Mouse (Mus musculus): ENCODE data around the gene Rell1.
A peak's percentile ranks its signal among the peaks of the same experiment; 100 is the strongest.

Rell1 gene

DNA sequence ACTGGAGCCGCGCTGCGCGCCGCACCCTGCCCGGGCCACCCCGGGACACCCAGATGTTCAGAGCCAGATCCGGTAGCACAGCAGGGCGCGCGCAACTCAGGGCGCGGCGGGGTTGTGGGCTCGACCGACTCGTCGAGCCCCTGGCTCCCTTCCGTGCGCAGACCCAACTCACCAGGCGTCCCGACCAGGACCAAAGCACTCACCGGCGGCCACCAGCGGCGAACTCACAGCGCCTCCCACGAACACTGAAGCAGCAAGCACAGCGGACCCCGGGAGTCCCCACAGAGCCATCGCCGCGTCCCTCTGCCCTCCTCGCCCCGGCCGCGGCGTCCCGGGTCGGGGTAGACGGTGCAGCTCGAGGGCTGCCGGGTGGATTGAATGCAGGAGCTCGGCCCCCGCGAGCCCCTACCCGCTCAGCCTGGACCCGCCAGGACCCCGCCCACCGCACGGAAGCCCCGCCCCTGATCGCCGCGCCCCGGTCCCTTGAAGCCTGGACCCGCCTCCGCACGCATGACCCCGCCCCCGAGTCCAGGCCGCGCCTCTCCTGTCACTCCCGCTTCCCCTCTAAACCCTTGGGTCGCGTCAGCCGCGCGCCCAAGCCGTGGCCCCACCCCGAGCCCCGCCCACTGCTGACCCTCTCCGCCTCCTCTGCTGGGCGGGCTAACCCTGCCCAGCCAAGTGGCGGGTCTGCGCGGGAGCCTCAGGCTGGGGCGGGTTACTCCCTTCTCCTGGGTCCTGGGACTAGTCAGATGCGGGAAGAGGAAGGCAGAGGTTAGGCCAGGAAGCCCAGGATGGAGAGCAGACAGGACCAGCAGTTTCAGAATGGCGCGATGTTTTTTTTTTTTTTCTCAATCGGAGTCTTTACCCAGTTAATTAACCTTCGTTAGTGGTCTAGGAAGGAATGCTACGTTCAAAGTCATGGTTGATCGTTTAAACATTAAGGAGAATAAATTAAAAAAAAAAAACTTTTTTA is at the start of gene Rell1:
Gene Rell1 (minus strand): TSS at position 455 of the 973 bp plus-strand sequence.
- peak; percentile 96 for DNase-seq (ENCODE audit: low read depth)

DNA sequence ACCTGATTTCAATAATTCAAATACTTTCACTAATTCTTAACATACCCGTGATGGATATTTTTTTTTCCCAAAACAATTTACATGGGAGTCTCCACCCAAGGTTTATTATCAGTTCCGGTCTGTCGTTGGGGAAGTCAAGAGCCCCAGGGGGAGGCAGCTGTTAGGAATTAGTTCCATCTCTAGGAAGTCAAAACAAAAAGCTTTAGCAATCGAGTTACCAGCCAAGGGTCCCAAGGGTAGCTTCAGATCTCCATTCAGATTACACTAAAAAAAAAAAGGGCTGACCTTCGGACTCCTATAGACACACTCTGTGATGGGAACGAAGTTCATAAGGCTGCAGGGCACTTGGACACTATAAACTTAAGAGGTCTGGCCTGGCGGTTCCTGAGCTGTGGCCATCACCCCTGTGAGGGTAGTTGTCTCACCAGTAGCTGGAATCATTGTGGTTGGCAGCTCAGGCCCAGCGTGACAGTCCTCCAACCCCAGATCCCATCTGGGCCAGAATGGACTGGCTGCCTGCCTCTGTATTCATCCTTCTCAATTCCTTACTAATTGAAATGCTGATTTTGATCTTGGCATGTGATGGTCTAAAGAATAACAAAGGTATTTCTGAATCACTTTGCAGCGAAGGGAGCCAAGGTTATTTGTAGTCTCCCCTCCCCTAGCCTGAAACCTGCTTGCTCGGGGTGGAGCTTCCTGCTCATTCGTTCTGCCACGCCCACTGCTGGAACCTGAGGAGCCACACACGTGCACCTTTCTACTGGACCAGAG is 44.1 kb upstream of the Rell1 start:
- no peak for DNase-seq (ENCODE audit: low read depth)

DNA sequence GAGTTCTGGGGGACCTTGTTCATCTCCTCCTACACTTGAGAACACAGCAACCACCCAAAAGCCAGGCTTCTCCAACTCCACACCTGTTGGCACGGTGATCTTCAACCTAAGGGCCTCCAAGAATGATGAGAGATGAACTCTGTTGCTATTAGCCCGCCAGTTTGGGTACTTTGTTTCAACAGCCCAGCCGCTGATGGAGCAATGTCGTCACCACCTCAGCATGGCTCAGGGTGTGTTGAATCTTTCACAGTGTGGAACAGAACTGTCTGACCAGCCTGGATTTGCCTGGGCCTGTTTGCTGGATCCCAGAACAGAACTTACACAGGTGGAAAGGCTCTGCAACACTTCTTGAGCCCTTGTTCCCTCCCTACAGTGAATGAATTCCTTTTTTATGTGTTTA is 37.9 kb upstream of the Rell1 start:
- DNase-seq (ENCODE audit: low read depth): no peak

DNA sequence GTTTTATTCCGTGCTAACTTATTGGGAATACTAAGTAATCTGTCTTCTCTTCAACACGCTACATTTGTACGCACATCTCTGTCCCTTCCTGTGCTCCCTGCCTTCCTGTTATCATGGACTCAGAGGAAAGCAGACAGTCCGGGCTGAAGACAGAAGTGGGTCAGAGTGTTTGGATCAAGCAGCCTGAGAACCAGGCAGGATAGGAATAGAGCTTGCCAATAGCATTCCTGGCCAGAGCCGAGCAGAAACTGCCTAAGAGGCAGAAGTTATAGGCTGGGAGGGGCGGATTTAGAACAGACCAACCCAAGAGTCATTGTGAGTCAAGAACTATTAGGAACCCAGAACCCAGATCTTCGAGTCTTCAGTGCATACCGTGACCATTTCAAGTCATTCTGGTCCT is 34.6 kb upstream of the Rell1 start:
- no peak for DNase-seq (ENCODE audit: low read depth)

DNA sequence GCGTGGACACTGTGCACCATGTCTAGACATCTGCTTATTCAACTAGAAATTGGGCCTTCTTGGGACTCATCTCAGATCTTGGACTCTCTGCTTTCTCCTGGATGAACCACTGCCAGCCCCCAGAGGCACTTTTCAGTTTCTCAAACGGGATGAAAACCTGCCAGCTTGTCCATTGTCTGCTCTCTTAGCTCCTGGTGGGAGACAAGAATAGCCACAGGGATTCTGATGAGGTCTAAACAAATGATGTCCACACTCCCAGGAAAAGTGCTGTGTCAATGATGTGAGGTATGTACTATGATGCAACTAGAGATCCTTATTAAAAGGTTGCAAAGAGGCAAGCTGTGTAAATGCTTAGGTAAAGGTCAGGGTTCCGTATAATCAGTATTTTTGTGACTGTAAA is 25.2 kb upstream of the Rell1 start:
- DNase-seq (ENCODE audit: low read depth): no peak

DNA sequence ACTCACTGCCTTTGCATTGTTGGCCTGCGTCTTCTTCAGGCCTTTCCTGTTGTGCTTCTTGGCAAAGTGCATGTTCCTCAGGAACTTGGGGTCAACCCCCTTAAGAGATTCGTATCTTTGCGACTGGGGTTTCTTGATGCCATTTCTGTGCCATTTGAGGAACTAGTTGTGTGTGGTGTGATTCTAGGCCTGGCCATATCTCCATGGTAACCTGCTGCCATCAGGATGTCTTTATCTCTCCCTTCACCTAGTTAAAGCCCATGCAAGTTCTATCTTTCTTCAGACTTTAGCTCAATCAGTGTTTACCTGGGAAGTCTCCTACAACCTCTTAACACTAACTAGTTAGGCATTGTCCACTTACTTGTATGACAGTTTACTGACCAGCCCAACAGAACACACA is 22.0 kb upstream of the Rell1 start:
- DNase-seq (ENCODE audit: low read depth): no peak

DNA sequence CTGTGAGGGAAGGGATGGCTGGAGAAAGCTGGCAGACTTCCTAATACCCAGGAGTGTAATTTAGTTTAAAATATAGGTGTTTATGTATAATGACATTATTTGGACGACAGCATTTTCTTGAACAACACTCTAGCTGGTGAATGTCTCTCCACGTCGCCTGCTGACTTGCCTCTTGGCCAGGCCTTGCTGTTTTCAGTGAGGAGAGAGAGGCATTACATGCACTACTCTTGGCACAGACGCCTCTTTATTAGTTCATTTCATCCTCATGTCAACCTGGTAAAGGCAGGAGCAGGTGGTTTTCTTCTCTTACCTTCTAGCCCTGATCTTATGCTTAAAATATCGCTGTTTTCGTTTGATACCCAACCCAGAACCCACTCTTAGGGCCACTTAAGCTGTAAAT is 17.6 kb upstream of the Rell1 start:
- no peak for DNase-seq (ENCODE audit: low read depth)

DNA sequence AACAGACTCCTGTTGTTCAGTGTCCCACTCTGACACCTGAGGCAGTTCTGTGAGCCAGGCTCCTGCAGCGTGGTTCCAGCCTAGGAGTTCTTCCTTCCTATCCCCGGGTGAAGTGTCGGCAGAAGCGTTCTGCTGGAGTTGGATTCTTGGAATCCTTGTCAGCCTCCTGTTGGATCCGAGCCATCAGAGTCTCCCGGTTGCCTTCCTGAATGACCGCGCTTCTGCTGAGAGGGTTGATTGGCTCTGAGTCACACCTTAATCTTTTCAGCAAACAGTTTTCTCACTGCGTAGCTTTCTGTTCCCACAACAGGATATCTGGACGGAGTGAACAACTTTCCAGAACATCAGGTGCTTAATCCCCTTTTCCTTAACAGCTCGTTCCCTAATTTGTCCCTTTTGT is 13.6 kb upstream of the Rell1 start:
- no peak for DNase-seq (ENCODE audit: low read depth)

DNA sequence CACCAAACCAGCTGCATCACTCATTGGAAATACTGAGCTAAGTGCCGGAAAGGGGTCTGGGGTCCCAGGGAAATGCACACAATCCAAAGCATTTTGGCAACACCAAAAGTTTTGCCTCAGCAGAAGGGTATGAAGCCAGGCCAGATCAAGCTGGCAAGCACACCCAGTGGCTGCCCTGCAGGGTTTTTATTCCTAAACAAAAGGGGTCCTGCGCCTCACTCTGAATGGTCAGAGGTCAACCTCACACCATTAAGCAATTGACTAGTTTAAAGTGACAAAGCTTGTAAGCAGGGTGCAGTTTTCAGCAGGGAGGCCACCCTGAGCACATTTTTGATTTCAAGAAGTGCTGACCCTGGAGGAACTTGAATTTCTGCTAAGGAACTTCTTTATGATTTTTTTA is 2.3 kb upstream of the Rell1 start:
- DNase-seq (ENCODE audit: low read depth): no peak

DNA sequence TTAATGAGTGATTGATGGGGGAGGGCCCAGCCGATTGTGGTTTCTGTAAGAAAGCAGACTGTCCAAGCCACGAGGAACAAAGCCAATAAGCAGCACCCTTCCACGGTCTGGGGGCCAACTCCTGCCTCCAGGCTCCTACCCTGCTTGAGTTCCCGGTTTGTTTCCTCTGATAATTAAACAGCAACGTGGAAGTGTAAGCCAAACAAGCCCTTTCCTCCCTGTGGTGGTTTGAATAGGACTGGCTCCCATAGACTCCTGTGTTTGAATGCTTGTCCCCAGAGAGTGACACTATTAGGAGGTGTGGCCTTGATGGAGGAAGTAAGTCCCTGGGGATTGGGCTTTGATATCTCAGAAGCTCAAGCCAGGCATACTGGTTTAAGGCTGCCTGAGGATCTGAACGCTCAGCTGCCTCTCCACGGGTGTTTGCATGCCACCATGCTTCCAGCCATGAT is 1.6 kb upstream of the Rell1 start:
- DNase-seq (ENCODE audit: low read depth): no peak

DNA sequence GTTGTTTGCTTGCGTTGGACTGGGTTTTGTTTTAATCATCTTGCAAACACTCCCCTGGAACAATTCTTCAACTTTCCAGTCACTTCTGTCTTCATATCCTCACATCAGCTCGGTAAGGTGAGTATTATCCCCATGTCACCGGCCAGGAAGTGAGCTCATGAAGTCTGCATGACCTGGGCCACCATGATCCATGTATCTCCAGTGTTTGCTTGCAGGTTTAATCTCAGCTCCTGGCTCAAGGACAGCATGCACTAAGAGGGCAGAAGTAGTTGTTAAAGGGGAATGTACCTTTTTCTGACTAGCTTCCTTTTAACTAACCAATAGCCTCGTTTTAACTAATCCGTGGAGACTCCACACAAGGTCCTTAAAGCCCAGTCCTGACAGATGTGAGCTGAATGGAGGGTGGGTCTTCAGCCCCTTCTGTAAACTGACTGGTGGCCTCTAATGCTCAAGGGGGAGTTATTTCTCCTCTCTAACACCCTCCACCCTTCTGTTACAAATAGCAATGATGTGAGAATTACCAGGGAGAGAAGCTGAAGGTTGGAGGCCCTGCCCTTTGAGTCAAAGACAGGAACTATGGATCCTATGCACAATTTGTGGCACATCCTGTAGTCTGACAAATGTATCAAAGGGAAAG is 897 bp upstream of the Rell1 start:
- DNase-seq (ENCODE audit: low read depth): peak; percentile 52

DNA sequence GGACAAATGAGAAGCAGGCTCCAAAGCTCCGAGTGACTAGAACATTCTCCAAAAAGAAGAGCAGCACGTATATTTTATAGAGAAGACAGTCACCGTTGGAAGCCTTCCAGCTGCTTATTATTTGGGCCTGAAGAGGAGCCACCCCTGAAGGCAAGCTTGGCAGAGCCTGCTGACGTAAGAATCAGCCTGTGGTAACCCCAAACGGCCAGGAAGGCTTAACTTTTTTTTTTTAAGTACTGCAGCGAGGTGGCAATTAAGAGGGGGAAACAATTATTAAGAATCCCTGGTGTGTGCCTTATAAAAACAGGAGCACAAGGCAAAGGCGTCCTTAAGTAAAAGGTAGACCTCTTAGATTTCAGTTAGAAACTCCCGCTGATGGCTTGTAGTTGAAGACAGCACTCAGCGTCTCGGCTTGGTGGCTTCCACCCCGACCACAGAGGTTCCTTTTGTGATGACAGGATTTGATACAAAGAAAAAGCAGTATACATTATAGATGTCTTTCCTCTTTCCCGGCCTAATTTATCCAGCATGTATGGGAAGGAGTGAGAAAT is 1.0 kb downstream of the Rell1 start:
- peak; percentile 78 for DNase-seq (ENCODE audit: low read depth)

DNA sequence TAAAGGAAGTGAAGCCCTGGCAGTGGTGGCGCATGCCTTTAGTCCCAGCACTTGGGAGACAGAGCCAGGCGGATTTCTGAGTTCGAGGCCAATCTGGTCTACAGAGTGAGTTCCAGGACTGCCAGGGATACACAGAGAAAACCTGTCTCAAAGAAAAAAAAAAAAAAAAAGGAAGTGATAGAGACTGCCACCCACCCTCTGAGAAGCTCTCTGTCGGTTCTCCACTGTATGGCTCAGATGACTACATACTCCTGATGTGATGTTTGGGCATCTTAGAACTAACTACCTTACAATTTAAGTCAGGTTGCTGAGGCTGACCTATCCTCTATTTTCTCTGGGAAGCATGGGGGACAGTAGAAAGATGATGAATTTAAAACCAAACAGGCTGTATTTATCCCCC is 2.3 kb downstream of the Rell1 start:
- no peak for DNase-seq (ENCODE audit: low read depth)

DNA sequence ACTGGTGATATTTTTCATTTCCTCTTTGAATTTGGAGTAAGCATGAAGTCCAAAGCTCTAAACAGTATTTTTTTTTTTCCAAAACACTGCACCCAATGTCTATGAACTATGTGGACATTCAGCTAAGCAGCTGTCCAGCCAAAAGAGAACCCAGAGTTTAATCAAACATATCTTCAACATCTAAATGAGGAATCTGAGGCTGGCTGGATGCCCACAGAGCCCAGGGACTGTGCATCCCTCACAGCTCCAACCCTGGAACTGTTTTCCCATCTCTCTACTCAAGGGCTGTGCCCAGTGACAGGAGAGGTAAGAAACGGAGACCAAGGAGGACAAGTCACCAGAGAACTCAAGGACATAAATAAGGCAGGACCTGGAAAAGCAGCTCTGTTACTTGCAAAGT is 2.8 kb downstream of the Rell1 start:
- no peak for DNase-seq (ENCODE audit: low read depth)

DNA sequence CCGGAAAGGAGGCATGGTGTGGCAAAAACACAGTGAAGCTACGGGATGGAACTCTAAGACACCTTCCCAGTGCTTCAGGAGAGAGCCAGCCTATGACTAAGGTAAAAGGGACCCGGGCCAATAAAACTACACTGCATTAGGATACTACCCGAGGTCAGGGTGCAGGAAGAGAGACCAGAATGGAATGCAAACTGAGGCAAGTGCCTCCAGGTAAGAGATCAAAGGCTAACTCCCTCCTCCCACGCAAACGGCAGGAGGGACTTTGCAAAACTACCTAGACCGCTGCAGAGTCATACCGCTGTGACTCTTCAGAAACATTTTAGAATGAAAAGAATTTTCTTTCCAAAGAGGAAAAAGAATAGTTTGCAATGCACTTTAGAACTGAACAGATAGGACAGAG is 4.1 kb downstream of the Rell1 start:
- DNase-seq (ENCODE audit: low read depth): peak; percentile 51

DNA sequence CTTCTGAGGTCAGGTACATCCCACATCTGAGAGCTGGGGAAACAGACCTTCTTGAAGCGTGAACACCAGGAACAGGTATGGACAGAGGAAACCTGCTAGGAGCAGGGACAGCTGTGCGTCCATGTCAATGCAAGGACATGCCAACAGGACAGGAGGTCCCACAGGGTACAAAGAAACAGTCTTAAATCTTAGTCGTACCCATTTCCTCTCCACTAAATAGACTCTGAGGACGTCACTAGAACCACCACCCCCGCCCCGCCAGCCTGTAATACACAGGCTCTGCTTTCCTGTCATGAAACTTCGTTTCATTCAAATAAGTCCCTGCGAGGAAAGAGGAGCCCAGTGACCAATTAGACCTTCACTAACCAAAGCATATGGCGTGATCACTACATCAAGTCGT is 7.0 kb downstream of the Rell1 start:
- peak; percentile 57 for DNase-seq (ENCODE audit: low read depth)

DNA sequence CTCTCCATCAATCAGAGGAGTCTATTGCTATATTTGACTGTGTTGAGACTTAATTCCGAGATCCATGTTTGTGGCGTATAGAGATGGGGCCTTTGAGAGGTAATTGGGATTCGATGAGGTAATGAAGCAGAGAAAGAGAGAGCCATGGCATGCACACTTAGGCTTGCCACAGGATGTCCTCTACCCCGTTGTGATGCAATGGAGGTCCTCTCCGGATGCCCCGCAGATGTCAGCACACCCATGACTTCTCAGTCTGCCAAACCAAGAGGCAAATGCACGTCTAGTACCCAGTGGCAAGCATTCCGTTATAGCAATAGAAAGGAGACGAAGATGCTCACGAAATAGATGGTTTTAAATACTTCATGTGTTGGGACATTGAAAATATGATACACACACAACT is 8.1 kb downstream of the Rell1 start:
- DNase-seq (ENCODE audit: low read depth): no peak

DNA sequence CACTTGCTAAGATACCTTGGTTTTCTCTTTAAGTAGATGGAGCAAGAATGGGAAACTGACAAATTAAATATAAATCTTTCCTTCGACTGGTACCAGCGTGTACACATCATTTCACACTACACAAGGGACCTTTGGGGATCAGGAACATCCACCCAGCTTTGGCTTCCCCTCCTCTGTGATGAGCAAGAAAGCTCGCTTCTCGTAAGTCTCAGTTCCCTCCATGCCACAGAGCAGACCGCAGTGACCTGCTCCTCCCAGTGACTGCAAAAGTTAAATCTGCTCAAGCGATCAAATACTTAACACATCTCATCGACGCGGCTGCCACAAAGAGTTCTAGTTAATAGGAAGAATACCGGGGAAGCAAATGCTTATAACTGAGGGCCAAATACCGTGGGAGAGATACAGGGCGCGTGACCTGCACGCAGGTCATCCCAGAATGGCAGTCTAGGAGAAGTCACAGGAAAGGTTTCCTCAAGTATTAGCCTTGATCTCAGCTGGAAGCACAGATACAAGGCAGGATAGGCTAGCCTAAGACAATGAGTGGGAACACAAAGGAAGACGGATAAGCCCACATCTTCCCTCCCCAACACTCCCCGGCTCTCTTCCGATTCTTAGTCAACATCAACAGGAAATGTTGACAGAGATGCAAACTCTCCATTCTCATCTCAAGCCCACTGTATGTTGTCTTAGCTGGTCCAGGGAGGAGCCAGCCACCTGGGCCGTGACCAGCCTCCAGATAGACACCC is 9.6 kb downstream of the Rell1 start:
- no peak for DNase-seq (ENCODE audit: low read depth)

DNA sequence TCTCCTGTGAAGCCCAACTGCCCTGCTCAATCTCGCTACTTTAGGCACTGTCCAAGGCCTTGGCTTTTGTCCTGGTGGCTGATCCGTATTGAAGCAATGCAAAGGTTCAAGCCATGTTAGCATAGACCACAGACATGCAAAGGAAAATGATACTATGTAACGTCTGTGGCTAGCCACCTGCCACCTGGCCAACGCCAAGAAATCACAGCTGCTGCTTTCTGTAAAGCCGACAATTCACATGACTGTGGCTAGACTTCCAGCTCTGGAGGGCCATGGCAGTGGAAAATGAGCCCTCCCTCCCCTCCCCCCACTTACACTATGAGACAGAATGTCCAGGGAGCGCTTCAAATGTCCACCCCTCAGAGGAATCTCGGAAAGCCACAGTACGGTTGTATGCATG is 11.1 kb downstream of the Rell1 start:
- DNase-seq (ENCODE audit: low read depth): no peak

DNA sequence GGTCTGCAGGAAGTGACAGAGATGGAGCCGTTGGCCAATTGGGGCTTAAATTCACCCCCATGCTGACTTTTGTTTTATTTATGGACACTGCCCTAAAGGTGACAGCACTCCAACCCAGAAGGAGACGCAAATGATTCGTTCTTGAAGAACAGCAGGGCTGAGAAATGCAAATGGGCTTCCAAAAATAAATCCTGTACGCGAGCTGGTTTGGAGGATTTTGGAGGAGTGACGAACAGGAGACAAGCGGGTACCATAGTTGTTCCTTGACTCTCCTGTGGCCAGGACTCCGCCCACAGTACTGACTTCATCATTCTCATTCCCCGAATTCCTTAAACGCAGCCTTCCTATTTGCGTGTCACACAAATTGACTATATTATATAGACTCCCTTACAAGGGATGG is 12.3 kb downstream of the Rell1 start:
- DNase-seq (ENCODE audit: low read depth): no peak

DNA sequence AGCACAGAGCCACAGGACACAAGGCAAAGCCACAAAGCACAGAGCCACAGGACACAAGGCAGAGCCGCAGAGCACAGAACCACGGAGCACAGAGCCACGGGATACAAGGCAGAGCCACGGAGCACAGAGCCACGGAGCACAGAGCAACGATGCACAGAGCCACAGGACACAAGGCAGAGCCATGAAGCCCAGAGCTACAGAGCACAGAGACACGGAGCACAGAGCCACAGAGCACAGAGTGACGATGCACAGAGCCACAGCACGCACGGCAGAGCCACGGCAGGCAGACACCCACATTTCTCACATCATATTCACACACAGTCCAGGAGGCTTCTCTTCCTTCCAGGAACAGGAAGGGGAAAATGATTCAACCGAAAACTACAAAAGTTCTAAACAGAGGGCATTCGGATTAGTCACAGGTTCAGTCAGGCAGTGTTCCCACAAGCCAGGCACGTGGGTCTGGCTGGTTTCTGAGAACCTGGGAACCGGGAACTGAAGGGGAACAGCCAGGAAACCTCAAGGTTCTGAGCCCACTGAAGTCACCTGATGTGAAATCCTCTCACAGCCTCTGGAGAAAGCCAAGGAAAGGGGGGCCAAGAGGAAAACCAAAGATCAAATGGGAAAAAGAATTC is 15.2 kb downstream of the Rell1 start:
- DNase-seq (ENCODE audit: low read depth): no peak

Measured in naive thymus-derived CD4-positive, alpha-beta T cell, adult 2 months (primary cell).